Mouse (Mus musculus): ENCODE measurements around the gene Mblac1.

- TF ChIP-seq CTCF (IDR thresholded peaks at IDR 0.05; ENCODE audit: low read depth, low read length), result no peak
- TF ChIP-seq POLR2A (IDR thresholded peaks at IDR 0.05; ENCODE audit: insufficient read depth, low read length), result no peak
These were observed 13.8 kb downstream of the Mblac1 start for GRCm38 (mm10) chr5:138207873-138208272.
